Mouse (Mus musculus) heart, adult 11 months (tissue): ENCODE data around the gene Clpp.

Experiments
- DNase-seq: peaks from one replicate; pipeline ENCODE4 v3.0.0; 2022

The Clpp gene

DNA sequence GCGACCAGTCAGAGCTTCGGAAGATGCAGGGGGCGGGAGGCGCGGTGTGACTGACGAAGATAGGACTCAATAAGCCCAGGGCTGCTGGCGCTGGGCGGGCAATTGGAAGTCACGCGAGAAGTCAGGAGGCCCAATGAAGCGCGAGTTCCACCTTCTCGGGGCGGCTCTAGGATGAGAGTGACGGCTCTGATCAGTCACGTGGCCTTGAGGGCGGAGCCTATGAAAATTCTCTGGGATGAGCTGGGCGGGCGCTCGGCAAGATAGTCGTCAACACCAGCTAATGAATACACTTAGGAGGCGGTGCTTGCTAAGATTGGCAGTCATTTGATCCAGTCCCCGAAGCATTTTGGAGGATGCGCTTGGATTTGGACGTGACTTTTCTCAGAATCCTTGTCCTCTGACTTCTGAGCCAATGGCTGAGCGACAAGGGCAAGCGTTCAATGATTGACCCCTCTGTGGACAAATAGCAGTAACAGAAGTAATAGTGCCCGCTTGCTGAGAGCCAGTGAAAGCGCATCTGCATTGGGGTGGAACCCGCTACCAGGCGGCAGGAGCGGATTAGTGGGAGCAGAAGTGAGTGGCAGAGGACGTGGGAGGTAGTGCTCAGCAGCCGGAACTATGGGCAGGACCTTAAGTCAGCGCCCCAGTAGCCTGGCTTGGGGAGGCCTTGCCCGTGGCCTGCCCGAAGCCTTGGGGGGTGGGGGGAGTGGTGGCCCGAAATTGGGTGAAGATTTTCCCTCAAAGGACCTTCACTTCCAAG, 41.7 kb downstream of the Clpp start:
- DNase-seq, result peak; percentile 100

DNA sequence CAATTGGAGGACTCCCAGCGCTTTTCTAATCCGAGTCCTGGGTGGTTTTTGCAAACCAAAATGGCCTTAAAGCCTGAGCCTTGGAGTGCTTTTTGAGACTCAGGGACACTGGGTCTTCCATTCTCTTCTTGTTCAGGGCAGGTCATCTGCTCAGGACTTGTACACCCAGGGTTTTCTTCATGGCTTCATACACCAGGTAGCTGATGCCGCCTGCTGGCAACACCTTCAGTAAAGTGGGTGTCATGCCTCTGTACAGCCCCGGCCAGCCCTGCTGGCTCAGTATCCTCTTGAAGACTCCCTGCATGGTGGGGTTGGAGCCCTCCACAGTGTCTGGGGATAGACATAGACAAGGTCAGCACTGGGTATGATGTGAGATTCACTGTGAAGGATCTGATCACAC, 42.7 kb downstream of the Clpp start:
- DNase-seq, result no peak

DNA sequence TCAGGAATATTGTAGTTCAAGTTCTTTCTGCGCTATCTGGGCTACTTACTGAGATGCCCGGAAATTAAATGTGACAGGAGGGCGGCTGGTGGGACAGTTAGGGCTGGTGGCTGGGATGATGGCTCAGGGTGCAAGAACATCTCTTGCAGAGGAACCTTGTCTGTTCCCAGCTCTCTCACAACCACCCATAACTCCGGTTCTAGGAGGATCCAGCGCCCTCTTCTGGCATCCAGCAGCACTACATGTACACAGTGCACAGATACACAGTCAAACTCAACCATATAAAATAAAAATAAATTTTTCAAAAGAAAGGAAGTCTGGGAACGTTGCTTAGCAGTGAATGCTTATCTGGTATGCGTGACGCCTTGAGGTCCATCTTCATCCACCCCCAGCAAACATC, 48.9 kb downstream of the Clpp start:
- no peak for DNase-seq

GRCm38 (mm10) chr17:57041554-57041953, 51.4 kb downstream of the Clpp start, which contains the start of gene Slc25a41:
TSS of gene Slc25a41 (minus strand) at chr17:57041654.
- no peak for DNase-seq
